Mouse (Mus musculus): ENCODE results near the gene Cacna1d. TPM values are rescaled to one million over a fixed set of nuclear protein-coding genes. Genes with fewer than 3 reads are reported as not detected.
A peak's percentile ranks its signal among the peaks of the same experiment; 100 is the strongest.

Cacna1d gene
- total and polyA plus RNA-seq, 2 experiments from 2014 or later, result 5.5 to 8.9 TPM

DNA sequence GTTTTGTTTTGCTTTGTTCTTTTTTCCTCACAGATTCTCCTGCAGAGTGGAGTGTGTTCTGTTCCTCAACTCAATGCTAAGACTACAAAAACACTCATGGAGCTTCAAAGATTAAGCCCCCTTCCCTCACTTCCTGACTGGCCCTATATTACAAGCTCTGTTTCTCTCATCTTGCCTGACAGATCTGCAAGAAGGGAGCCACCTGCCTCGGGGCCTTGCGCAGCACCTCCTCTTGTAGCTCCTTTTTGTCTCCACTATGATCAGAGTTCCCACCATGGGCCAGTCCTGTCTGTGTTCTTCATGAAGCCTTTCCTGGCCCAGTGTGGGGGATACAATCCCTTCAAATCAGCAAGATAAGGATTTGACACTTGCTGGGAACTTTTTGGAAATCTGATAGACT, 399.2 kb downstream of the Cacna1d start:
- no peak overlapping the region for H3K4me3 ChIP-seq (ENCODE audit: low read depth, low read length)
- H3K27ac ChIP-seq (ENCODE audit: low read depth), result no peak overlapping the region; the same call in 1 of the 2 replicates
- no peak for TF ChIP-seq CTCF (IDR thresholded peaks at IDR 0.05; ENCODE audit: low read depth)
- H3K9me3 ChIP-seq (replicated peaks; ENCODE audit: control insufficient read depth, low read length), result no peaks in the 10 kb centered on the region
- no peak overlapping the region for H3K9ac ChIP-seq (replicated peaks; ENCODE audit: low read depth, low read length)
- no peaks in the 10 kb centered on the region for H3K36me3 ChIP-seq (replicated peaks; ENCODE audit: control insufficient read depth, insufficient read depth, low read length)
- DNase-seq (ENCODE audit: low spot score) (no peak), ATAC-seq (ENCODE audit: insufficient read depth, low read depth) (no peak)
- no peak overlapping the region for H3K4me2 ChIP-seq (ENCODE audit: low read depth, low read length)
- no peaks in the 10 kb centered on the region for H3K4me1 ChIP-seq (ENCODE audit: control insufficient read depth, insufficient read depth)
- 62% methylated on average over 2 of the region's 2 CpGs for WGBS
- H3K27me3 ChIP-seq (ENCODE audit: control insufficient read depth, insufficient read depth, low read length), result no peaks in the 10 kb centered on the region

DNA sequence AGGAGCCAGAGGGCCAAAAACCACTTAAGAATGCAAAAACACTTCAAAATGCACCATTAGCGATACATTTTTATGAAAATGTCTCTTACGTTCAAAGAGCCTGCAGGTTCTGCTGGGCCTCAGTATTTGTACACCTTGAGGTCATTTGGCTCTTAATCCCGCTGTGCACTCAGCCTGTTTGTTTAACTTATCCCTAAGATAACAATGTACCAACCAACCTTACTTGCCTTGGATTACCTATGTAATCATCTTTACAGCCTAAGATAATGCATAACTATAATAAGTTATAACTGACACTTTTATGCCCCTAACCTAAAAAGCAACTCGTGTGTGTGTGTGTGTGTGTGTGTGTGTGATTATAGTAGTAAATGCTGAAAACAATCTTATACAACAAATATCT, 411.5 kb downstream of the Cacna1d start:
- Histone ChIP-seq H3K4me3 (ENCODE audit: low read depth, low read length) (no peak overlapping the region), H3K4me1 (ENCODE audit: control insufficient read depth, insufficient read depth) (no peaks in the 10 kb centered on the region), H3K27ac (ENCODE audit: low read depth) (no peak overlapping the region), H3K36me3 (replicated peaks; ENCODE audit: control insufficient read depth, insufficient read depth, low read length) (no peaks in the 10 kb centered on the region), H3K9me3 (replicated peaks; ENCODE audit: control insufficient read depth, low read length) (no peaks in the 10 kb centered on the region), H3K4me2 (ENCODE audit: low read depth, low read length) (no peak overlapping the region), H3K9ac (replicated peaks; ENCODE audit: low read depth, low read length) (no peak overlapping the region), H3K27me3 (ENCODE audit: control insufficient read depth, insufficient read depth, low read length) (no peaks in the 10 kb centered on the region)
- DNase-seq (ENCODE audit: low spot score) (no peak), ATAC-seq (ENCODE audit: insufficient read depth, low read depth) (no peak)
- no peak for TF ChIP-seq CTCF (IDR thresholded peaks at IDR 0.05; ENCODE audit: low read depth)
- no peak for TF ChIP-seq EP300 (IDR thresholded peaks at IDR 0.05; ENCODE audit: low read depth)
- 85% methylated on average over 4 of the region's 4 CpGs for WGBS

- no peaks in the 10 kb centered on the region for H3K9me3 ChIP-seq (replicated peaks; ENCODE audit: control insufficient read depth, low read length)
- no peak overlapping the region for H3K4me2 ChIP-seq (ENCODE audit: low read depth, low read length)
- no peak overlapping the region for H3K9ac ChIP-seq (replicated peaks; ENCODE audit: low read depth, low read length)
- no peak overlapping the region for H3K4me3 ChIP-seq (ENCODE audit: low read depth, low read length)
- H3K27me3 ChIP-seq (ENCODE audit: control insufficient read depth, insufficient read depth, low read length), result no peaks in the 10 kb centered on the region
- TF ChIP-seq EP300 (IDR thresholded peaks at IDR 0.05; ENCODE audit: low read depth), result no peak
- TF ChIP-seq CTCF (IDR thresholded peaks at IDR 0.05; ENCODE audit: low read depth), result no peak
- H3K27ac ChIP-seq (ENCODE audit: low read depth), result no peak overlapping the region
- DNase-seq (ENCODE audit: low spot score) (no peak), ATAC-seq (ENCODE audit: insufficient read depth, low read depth) (no peak)
- 83% methylated on average over 15 of the region's 15 CpGs for WGBS
- no peaks in the 10 kb centered on the region for H3K4me1 ChIP-seq (ENCODE audit: control insufficient read depth, insufficient read depth)
- no peaks in the 10 kb centered on the region for H3K36me3 ChIP-seq (replicated peaks; ENCODE audit: control insufficient read depth, insufficient read depth, low read length)
These were observed 413.0 kb downstream of the Cacna1d start for GRCm38 (mm10) chr14:30078115-30078808.

DNA sequence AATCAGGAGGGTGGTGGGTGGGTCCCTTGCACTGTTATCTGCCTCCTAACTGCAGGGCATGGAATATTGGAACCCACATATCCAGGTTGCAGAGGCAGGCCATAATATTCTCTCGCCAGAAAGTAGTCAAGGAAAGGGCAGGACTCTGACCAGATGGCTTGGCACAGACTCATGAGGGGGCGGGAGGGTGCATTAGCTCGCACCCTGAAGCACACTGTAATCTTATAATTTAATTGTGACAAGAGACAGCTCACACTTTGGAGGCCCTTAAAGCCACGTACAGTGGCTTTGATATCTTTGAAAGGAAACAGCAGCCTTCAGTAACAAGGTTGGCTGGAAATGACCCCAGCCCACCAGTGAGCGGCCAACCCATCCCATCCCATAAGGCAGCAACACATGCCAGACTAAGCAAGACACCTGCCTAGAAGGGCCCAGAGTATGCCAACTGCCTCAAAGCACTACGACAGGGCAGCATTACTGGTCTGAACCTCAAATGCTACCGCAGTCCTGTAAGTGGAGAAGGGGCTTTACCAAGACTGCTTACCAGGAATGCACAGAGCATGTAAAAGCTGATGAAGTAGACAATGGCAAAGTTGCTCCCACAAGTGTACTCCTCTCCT, 415.9 kb downstream of the Cacna1d start:
- H3K9ac ChIP-seq (replicated peaks; ENCODE audit: low read depth, low read length), result no peak overlapping the region
- H3K4me2 ChIP-seq (ENCODE audit: low read depth, low read length), result no peak overlapping the region
- ATAC-seq (ENCODE audit: insufficient read depth, low read depth) (peak; percentile 44; the same call in 1 of the 2 replicates), DNase-seq (ENCODE audit: low spot score) (no peak)
- no peak overlapping the region for H3K4me3 ChIP-seq (ENCODE audit: low read depth, low read length)
- H3K4me1 ChIP-seq (ENCODE audit: control insufficient read depth, insufficient read depth), result no peaks in the 10 kb centered on the region
- H3K36me3 ChIP-seq (replicated peaks; ENCODE audit: control insufficient read depth, insufficient read depth, low read length), result no peaks in the 10 kb centered on the region
- H3K27me3 ChIP-seq (ENCODE audit: control insufficient read depth, insufficient read depth, low read length), result no peaks in the 10 kb centered on the region
- no peak overlapping the region for H3K27ac ChIP-seq (ENCODE audit: low read depth)
- 33% methylated on average over 7 of the region's 7 CpGs for WGBS
- TF ChIP-seq EP300 (IDR thresholded peaks at IDR 0.05; ENCODE audit: low read depth) (no peak), CTCF (IDR thresholded peaks at IDR 0.05; ENCODE audit: low read depth) (no peak)
- H3K9me3 ChIP-seq (replicated peaks; ENCODE audit: control insufficient read depth, low read length), result no peaks in the 10 kb centered on the region

GRCm38 (mm10) chr14:30068566-30068965, 422.7 kb downstream of the Cacna1d start:
- TF ChIP-seq EP300 (IDR thresholded peaks at IDR 0.05; ENCODE audit: low read depth), result no peak
- no peak for TF ChIP-seq CTCF (IDR thresholded peaks at IDR 0.05; ENCODE audit: low read depth)

More at GRCm38 (mm10) chr14:30068566-30068965, 422.7 kb downstream of the Cacna1d start:
- Histone ChIP-seq H3K27ac (ENCODE audit: low read depth) (no peak overlapping the region), H3K4me1 (ENCODE audit: control insufficient read depth, insufficient read depth) (no peaks in the 10 kb centered on the region), H3K36me3 (replicated peaks; ENCODE audit: control insufficient read depth, insufficient read depth, low read length) (no peaks in the 10 kb centered on the region), H3K27me3 (ENCODE audit: control insufficient read depth, insufficient read depth, low read length) (no peaks in the 10 kb centered on the region), H3K9ac (replicated peaks; ENCODE audit: low read depth, low read length) (no peak overlapping the region), H3K4me3 (ENCODE audit: low read depth, low read length) (no peak overlapping the region), H3K4me2 (ENCODE audit: low read depth, low read length) (no peak overlapping the region), H3K9me3 (replicated peaks; ENCODE audit: control insufficient read depth, low read length) (no peaks in the 10 kb centered on the region)
- no peak for ATAC-seq (ENCODE audit: insufficient read depth, low read depth)
- WGBS, result 78% methylated on average over 3 of the region's 3 CpGs
- DNase-seq (ENCODE audit: low spot score), result no peak

All from heart, postnatal 0 days (tissue).